Mouse (Mus musculus): Measurements from ENCODE around the gene Fgr. TPM values are rescaled to one million over a fixed set of nuclear protein-coding genes. Genes with fewer than 3 reads are reported as not detected.

Fgr gene
- total RNA-seq, 2 experiments from 2014 or later, result 0.47 to 0.78 TPM

- DNase-seq (ENCODE audit: low spot score in 2 of 2), result no peak
Observed at GRCm38 (mm10) chr4:132958741-132959678, 14.9 kb upstream of the Fgr start.

- no peak for DNase-seq (ENCODE audit: low spot score in 2 of 2)
Observed at GRCm38 (mm10) chr4:132959679-132960045, 14.2 kb upstream of the Fgr start.

GRCm38 (mm10) chr4:132960313-132960712, 13.6 kb upstream of the Fgr start:
- DNase-seq (ENCODE audit: low spot score in 2 of 2), result no peak

- no peak for DNase-seq (ENCODE audit: low spot score in 2 of 2)
Observed at GRCm38 (mm10) chr4:132960864-132961639, 12.8 kb upstream of the Fgr start.

- DNase-seq (ENCODE audit: low spot score in 2 of 2), result no peak
Observed at GRCm38 (mm10) chr4:132961866-132962265, 12.0 kb upstream of the Fgr start.

GRCm38 (mm10) chr4:132962628-132963027, 11.3 kb upstream of the Fgr start:
- no peak for DNase-seq (ENCODE audit: low spot score in 2 of 2)

GRCm38 (mm10) chr4:132963436-132963835, 10.5 kb upstream of the Fgr start:
- DNase-seq (ENCODE audit: low spot score in 2 of 2), result no peak

- DNase-seq (ENCODE audit: low spot score in 2 of 2), result no peak
Observed at GRCm38 (mm10) chr4:132964064-132964463, 9.8 kb upstream of the Fgr start.

GRCm38 (mm10) chr4:132964473-132964872, 9.4 kb upstream of the Fgr start:
- DNase-seq (ENCODE audit: low spot score in 2 of 2), result no peak

- no peak for DNase-seq (ENCODE audit: low spot score in 2 of 2)
Observed at GRCm38 (mm10) chr4:132968105-132968938, 5.6 kb upstream of the Fgr start.

- DNase-seq (ENCODE audit: low spot score in 2 of 2), result no peak
Observed at GRCm38 (mm10) chr4:132971601-132972000, 2.3 kb upstream of the Fgr start.

- no peak for DNase-seq (ENCODE audit: low spot score in 2 of 2)
Observed at GRCm38 (mm10) chr4:132972101-132972500, 1.8 kb upstream of the Fgr start.

- DNase-seq (ENCODE audit: low spot score in 2 of 2), result no peak
Observed at GRCm38 (mm10) chr4:132972556-132972955, 1.3 kb upstream of the Fgr start.

- no peak for DNase-seq (ENCODE audit: low spot score in 2 of 2)
Observed at GRCm38 (mm10) chr4:132973186-132973585, 709 bp upstream of the Fgr start.

GRCm38 (mm10) chr4:132974904-132975303, 1.0 kb downstream of the Fgr start:
- peak; percentile 46 to 62 for DNase-seq (ENCODE audit: low spot score in 2 of 2)

GRCm38 (mm10) chr4:132975791-132976190, 1.9 kb downstream of the Fgr start:
- DNase-seq (ENCODE audit: low spot score in 2 of 2), result no peak

- DNase-seq (ENCODE audit: low spot score in 2 of 2), result no peak
Observed at GRCm38 (mm10) chr4:132976729-132977128, 2.8 kb downstream of the Fgr start.

- no peak for DNase-seq (ENCODE audit: low spot score in 2 of 2)
Observed at GRCm38 (mm10) chr4:132977597-132977996, 3.7 kb downstream of the Fgr start.

- no peak for DNase-seq (ENCODE audit: low spot score in 2 of 2)
Observed at GRCm38 (mm10) chr4:132979186-132979585, 5.3 kb downstream of the Fgr start.

- DNase-seq (ENCODE audit: low spot score in 2 of 2), result no peak
Observed at GRCm38 (mm10) chr4:132981621-132982020, 7.7 kb downstream of the Fgr start.

GRCm38 (mm10) chr4:132982999-132983398, 9.1 kb downstream of the Fgr start:
- DNase-seq (ENCODE audit: low spot score in 2 of 2), result no peak
